Mouse (Mus musculus): ENCODE data around the gene Slain2. TPM values are rescaled to one million over a fixed set of nuclear protein-coding genes. Genes with fewer than 3 reads are reported as not detected.
"Not testable (repeated sequence)": the region's sequence is repeated elsewhere in the genome, so short reads cannot be mapped to it uniquely, and the experiment has no call there.

Gene Slain2
- polyA plus RNA-seq, 1 experiment from 2014 or later, result 7.8 TPM

GRCm38 (mm10) chr5:73012884-73013610 is 98.9 kb downstream of the Slain2 start:
- H3K9ac ChIP-seq (ENCODE audit: low read depth, low read length); H3K36me3 ChIP-seq (ENCODE audit: control insufficient read depth, insufficient read depth, low read length); H3K27me3 ChIP-seq (replicated peaks; ENCODE audit: control insufficient read depth, insufficient read depth, low read length); H3K4me1 ChIP-seq (ENCODE audit: control insufficient read depth, insufficient read depth, low read length); H3K27ac ChIP-seq (ENCODE audit: low read length); H3K9me3 ChIP-seq (ENCODE audit: control insufficient read depth, low read length): not testable (repeated sequence)
- Histone ChIP-seq H3K4me2 (ENCODE audit: low read depth, low read length) (peak overlapping the region; percentile 83), H3K4me3 (ENCODE audit: low read length) (peak overlapping the region; percentile 46; the same call in 1 of the 2 replicates)
- 23% methylated on average over 20 of the region's 27 CpGs for WGBS
- peak; percentile 59 for ATAC-seq

- not testable (repeated sequence) for H3K4me1 ChIP-seq (ENCODE audit: control insufficient read depth, insufficient read depth, low read length); H3K27ac ChIP-seq (ENCODE audit: low read length); H3K27me3 ChIP-seq (replicated peaks; ENCODE audit: control insufficient read depth, insufficient read depth, low read length); H3K36me3 ChIP-seq (ENCODE audit: control insufficient read depth, insufficient read depth, low read length); H3K9me3 ChIP-seq (ENCODE audit: control insufficient read depth, low read length)
- Histone ChIP-seq H3K4me3 (ENCODE audit: low read length) (peak overlapping the region; percentile 46), H3K4me2 (ENCODE audit: low read depth, low read length) (peak overlapping the region; percentile 83), H3K9ac (ENCODE audit: low read depth, low read length) (peak overlapping the region; percentile 62)
- WGBS, result 2% methylated on average over 51 of the region's 65 CpGs
- ATAC-seq, result peak; percentile 72
Measured at GRCm38 (mm10) chr5:73013611-73014287, 99.6 kb downstream of the Slain2 start.

DNA sequence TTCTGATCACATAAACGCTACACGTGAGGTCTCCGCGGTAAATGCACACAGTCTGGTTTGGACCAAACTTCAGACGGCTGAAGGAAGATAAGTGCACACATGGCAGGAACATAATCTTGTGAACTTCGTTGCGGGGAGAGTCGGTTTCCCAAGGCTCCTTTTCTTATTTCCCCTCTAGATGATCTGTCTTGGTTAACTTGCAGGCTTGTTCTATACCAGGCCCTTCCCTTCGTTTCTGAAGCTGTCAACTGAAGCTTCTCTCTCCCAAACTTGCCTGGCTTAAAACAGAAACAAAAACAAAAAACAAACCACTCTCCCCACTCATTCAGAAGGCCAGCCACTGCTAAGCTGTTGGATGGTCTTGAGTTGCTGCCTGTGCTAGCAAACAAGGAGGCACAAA is 100.6 kb downstream of the Slain2 start:
- Histone ChIP-seq H3K27ac (ENCODE audit: low read length) (no peak overlapping the region), H3K9me3 (ENCODE audit: control insufficient read depth, low read length) (no peaks in the 10 kb centered on the region), H3K27me3 (replicated peaks; ENCODE audit: control insufficient read depth, insufficient read depth, low read length) (peaks cover 4% of the 10 kb centered on the region; the same call in 1 of the 2 replicates), H3K36me3 (ENCODE audit: control insufficient read depth, insufficient read depth, low read length) (no peaks in the 10 kb centered on the region), H3K9ac (ENCODE audit: low read depth, low read length) (no peak overlapping the region), H3K4me1 (ENCODE audit: control insufficient read depth, insufficient read depth, low read length) (no peaks in the 10 kb centered on the region), H3K4me2 (ENCODE audit: low read depth, low read length) (no peak overlapping the region), H3K4me3 (ENCODE audit: low read length) (no peak overlapping the region)
- WGBS, result 42% methylated on average over 9 of the region's 9 CpGs
- no peak for ATAC-seq

- no peaks in the 10 kb centered on the region for H3K9me3 ChIP-seq (ENCODE audit: control insufficient read depth, low read length)
- no peaks in the 10 kb centered on the region for H3K27me3 ChIP-seq (replicated peaks; ENCODE audit: control insufficient read depth, insufficient read depth, low read length)
- H3K4me1 ChIP-seq (ENCODE audit: control insufficient read depth, insufficient read depth, low read length), result no peaks in the 10 kb centered on the region
- no peak overlapping the region for H3K4me3 ChIP-seq (ENCODE audit: low read length)
- H3K4me2 ChIP-seq (ENCODE audit: low read depth, low read length), result no peak overlapping the region
- H3K27ac ChIP-seq (ENCODE audit: low read length), result no peak overlapping the region
- H3K36me3 ChIP-seq (ENCODE audit: control insufficient read depth, insufficient read depth, low read length), result no peaks in the 10 kb centered on the region
- ATAC-seq, result no peak
- no peak overlapping the region for H3K9ac ChIP-seq (ENCODE audit: low read depth, low read length)
- 96% methylated on average over 13 of the region's 13 CpGs for WGBS
Measured at GRCm38 (mm10) chr5:73023801-73024200, 109.7 kb downstream of the Slain2 start.

Other genes starting within 250 kb of the Slain2 start
- 0.48 and 0.54 TPM in 2 replicates for gene Txk, start 161.5 kb upstream of the Slain2 start, polyA plus RNA-seq (2015; fragmentation: Nextera tagmentation; extraction: Ambion mirVana)
- 14.9 and 15.0 TPM in 2 replicates for gene Tec, start 45.8 kb upstream of the Slain2 start, polyA plus RNA-seq (2015; fragmentation: Nextera tagmentation; extraction: Ambion mirVana)
- gene Gm10135, start 60.4 kb downstream of the Slain2 start, polyA plus RNA-seq (2015; fragmentation: Nextera tagmentation; extraction: Ambion mirVana), result not detected in 2 replicates
- 8.2 and 12.0 TPM in 2 replicates for gene Slc10a4, start 92.6 kb downstream of the Slain2 start, polyA plus RNA-seq (2015; fragmentation: Nextera tagmentation; extraction: Ambion mirVana)